Mouse (Mus musculus) lung, adult 2 months (tissue): ENCODE data around the gene Lpar3.

Experiments
- CTCF ChIP-seq: fragments of 200-500 bp; IDR thresholded peaks from 2 replicates; pipeline ENCODE4 v1.5.1; 2011; ENCODE audit warnings: mild to moderate bottlenecking, low read length, control low read depth; ENCODE audit not compliant: insufficient read depth
- POLR2A ChIP-seq: fragments of 200-500 bp; IDR thresholded peaks from 2 replicates; pipeline ENCODE4 v1.6.1; 2011; ENCODE audit warnings: low read depth, mild to moderate bottlenecking, control low read depth, low read length, borderline replicate concordance; ENCODE audit errors: extremely low read depth

DNA sequence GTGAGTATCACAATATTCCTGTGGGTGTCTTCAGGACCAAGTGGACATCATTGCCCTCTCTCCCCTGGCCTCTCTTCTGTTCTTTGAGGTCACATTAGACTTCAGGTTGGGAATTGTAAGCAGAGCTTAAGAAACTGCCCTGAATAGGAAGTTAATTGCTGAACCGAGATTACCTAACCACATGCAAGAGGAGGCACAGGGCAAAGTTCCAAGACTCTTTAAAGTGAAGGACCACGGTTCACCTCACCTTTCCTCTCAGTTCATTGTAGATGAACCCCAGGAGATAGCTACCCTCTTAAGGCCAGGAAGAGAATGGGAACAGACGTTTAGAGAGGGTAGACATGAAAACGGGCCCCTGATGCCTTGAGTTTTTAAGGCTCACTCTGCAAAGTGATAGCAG lies 3.5 kb downstream of the Lpar3 start:
- TF ChIP-seq POLR2A (no peak), CTCF (no peak)
